Mouse (Mus musculus) CH12.LX (cell line): ENCODE measurements around the gene Rab36.

Experiments used
- CHD2 ChIP-seq: IDR thresholded peaks from 2 replicates; pipeline ENCODE4 v1.6.1; 2011; ENCODE audit warnings: low read length, improper control_type of control experiment
- CTCF ChIP-seq, 2 experiments: IDR thresholded peaks in 1 of 2; conservative IDR thresholded peaks in 1 of 2; 2 replicates each; pipeline ENCODE4 v1.5.1; 2011 to 2012; ENCODE audit warnings: low read depth in 2 of 2, low read length in 2 of 2, improper control_type of control experiment in 1 of 2, inconsistent platforms in 1 of 2, mild to moderate bottlenecking in 1 of 2, moderate library complexity in 1 of 2
- TBP ChIP-seq: conservative IDR thresholded peaks from 2 replicates; pipeline ENCODE4 v1.6.1; 2011; ENCODE audit warnings: low read depth, low read length, improper control_type of control experiment

DNA sequence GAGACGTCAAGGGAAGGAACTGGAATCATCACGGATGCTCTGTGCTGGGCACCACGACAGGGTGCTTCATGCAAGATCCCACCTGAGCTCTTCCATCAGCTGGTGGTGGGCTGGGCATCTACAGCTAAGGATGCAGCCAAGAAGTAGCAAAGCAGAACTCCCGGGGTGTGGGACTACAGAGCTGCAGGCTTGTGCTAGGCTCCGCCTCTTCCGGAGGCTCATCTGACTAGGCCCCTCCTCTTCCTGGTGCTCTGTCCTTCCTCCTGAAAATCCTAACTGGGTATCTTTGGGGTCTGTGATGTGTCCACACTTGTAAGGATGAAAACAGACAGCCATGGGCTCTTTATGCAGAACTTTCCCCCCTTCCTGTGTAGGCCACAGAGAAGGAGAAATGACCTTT is 28.8 kb downstream of the Rab36 start:
- TF ChIP-seq CHD2: no peak
- no peak for TF ChIP-seq CTCF (conservative IDR thresholded peaks at IDR 0.05 in 1 of 2, IDR thresholded peaks at IDR 0.05 in 1 of 2; ENCODE audit: low read depth in 2 of 2, low read length in 2 of 2)
- TF ChIP-seq TBP: no peak
